Mouse (Mus musculus) frontal cortex, adult (tissue): Measurements from ENCODE around the gene Ltbp1.

Experiments
- ATAC-seq: cut with Nextera tagmentation; 2 replicates; pipeline ENCODE4 v1.9.2; 2017; ENCODE audit warnings: mild to moderate bottlenecking, moderate library complexity, mixed read lengths; ENCODE audit not compliant: low TSS enrichment

Ltbp1 gene

GRCm38 (mm10) chr17:75172685-75173205 lies 167.4 kb downstream of the Ltbp1 start:
- no peak for ATAC-seq

DNA sequence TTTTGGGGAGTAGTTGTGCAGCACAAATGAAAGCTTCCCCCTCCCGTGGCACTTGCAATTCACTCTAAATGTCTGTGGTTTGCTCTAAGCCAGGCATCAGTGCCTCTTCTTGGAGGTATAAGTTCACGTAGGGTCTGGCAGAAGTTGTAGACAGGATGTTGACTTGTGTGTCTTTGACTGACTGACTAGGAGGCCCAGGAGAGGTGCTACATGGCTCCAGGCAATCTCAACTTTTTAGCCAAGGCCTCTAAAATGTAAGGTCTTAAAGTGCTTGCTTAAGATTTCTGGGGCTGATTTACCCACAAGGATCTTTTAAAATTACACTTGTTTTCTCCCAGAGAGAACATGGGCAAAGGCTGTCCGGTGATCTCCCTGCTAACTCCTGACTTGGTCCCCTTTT lies 169.1 kb downstream of the Ltbp1 start:
- ATAC-seq: no peak

DNA sequence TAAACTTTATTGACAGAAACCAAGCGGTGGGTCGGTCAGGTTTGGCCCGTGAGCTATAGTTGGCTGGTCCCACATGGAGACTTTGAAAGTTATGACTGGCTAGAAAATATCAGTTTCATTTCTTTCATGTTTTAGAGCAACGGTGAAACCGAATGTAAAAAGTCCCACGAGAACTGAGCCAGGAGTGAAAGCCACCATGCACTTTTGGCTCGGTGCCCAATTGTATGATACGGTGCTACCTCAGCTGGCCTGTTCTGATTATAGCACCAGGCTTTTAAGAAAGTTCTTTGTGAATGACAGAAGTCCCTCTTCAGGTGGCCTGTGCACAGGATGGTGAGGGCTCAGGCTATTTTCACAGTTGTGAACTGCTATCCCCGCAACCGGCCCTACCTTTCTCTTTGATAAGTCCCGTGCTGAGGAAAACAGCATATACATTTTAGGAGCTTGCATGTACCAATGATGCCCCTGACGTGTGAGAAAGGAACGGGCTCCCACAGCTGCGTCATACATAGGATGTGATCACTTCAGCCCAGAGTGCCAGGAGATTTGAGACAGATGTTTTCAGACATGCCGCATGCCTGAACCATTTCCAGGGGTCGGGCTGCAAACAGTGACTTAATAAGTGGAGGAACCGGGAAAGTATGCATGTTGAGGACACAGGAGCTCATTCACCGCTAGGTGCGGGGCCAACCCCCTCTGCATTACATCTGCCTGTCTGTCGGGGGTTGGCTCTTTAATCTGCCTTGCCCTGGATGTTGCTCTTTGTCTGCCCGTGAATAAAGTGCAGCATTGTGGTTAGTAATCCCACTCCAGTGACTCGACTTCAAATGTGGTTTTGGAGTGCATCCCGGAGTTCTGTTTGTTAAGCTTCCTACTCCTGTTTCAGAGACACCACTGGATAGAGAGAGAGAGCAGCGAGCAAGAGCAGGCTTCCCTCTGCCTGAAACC lies 172.8 kb downstream of the Ltbp1 start:
- ATAC-seq: peak; percentile 77

- ATAC-seq: no peak
Measured at GRCm38 (mm10) chr17:75179001-75179400, 173.6 kb downstream of the Ltbp1 start.

GRCm38 (mm10) chr17:75180301-75180700 lies 174.9 kb downstream of the Ltbp1 start:
- ATAC-seq: no peak

DNA sequence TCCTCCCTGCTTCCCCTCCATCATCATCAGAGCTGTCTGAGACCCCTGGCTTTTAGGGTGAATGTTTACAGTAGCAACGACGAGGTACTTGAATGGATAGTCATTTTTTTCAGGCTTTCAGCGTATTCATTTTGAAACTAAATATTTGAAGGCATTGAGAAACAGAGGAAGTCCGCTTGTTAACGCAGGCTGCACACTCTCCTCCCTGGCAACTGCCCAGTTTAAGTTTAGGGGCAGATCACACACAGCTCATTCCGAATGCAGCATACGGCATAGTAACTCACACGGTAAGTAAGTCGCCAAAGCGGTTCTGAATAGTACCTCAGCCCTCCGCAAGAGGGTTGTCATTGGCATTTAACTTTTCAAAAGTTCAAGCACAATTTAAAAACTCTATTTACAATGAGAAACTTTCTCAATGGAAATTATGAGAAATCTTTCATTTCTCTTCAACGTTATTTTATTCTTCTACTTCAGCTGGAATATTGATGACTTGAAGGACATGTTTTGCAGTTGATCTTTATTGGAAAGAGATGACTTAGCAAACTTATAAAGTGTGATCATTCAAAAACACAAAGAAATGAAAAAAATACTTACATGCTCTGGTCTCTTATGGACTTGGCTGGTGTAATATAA lies 175.7 kb downstream of the Ltbp1 start:
- no peak for ATAC-seq

- ATAC-seq: no peak
Measured at GRCm38 (mm10) chr17:75182319-75183001, 177.1 kb downstream of the Ltbp1 start.

GRCm38 (mm10) chr17:75186732-75187509 lies 181.6 kb downstream of the Ltbp1 start:
- ATAC-seq: no peak

GRCm38 (mm10) chr17:75196952-75197351 lies 191.6 kb downstream of the Ltbp1 start:
- ATAC-seq: no peak

GRCm38 (mm10) chr17:75198767-75199166 lies 193.4 kb downstream of the Ltbp1 start:
- no peak for ATAC-seq

DNA sequence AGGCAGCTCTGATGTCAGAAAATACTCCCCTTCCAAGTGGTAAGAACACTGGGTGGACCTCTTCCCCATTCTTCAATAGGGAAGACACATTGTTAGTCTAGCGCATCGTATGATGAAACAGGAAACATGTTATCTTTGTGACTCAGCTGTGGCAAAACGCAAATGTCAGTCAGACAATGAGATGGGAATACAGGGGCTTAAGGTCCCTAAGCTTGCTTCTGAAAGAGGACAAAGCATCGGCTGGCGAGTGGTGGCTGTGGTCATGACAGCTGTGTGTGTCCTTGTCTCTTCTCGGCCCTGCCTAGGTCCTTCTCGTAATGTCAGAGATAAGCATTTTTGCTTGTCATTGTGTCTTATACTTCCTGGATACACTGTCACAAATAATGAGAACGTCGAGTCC lies 194.3 kb downstream of the Ltbp1 start:
- no peak for ATAC-seq

GRCm38 (mm10) chr17:75202314-75202713 lies 196.9 kb downstream of the Ltbp1 start:
- ATAC-seq: no peak

GRCm38 (mm10) chr17:75204065-75204464 lies 198.7 kb downstream of the Ltbp1 start:
- no peak for ATAC-seq

DNA sequence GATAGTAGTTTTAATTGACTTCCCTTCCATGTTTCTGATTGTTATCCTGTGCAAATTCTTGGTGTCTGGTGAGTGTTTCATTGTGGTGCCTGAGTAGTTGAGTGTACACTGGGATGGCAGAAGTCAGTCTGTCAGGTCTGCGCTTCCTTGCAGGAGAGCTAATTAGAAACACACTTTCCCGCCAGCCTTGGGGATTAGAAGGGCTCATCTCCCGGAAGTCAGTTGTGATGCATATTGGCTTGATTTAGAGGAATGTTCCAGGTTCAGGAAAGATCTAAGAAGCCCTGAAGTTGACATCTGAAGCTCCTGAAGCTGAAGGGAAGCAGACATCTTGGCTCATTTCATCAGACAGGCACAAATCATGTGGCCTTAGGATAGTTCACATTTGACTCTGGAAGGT lies 200.9 kb downstream of the Ltbp1 start:
- ATAC-seq: no peak

DNA sequence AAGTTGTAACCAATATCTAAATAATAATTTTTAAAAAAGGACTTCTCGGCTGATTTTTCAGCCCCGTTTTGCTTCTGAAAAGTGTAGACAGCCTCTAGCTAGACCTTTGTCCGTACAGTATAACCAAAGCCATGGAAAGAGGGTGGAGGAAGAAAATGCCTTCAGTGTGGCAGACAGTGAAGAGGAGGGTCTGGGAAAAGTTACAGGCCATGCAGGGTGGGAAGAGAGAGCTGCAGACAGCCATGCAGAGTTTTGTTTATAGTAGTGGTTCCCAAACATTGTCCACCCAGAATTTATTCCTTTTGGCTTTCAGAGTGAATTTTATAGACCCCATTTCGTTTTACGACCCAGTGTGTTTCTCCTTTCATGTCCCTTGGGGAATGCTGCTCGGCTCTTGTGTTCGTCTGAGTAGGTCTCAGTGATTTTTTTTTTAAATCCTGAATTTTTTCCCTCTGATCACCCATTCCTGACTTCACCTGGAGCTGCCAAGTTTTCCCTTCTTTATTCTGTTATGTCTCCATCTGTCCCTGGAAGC lies 202.9 kb downstream of the Ltbp1 start:
- no peak for ATAC-seq

GRCm38 (mm10) chr17:75210526-75210925 lies 205.2 kb downstream of the Ltbp1 start:
- ATAC-seq: no peak

DNA sequence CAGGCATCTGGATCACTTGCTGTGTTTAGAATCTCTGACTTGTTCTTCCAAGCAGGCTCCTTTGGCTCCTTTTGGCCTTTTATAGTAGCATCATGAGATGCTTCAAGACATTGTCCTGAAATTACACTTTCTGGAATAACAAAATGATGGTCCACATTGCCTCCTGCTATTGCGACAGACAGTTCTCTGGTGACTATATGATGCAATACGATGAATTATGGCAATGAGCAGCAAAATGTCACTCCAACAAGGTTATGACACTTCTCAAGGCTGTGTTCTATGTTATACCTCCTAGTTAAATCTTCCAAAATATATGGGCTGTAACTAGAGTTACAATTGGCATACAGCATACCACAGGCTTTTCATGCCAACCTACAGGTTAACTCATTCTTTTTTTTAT lies 211.0 kb downstream of the Ltbp1 start:
- no peak for ATAC-seq

DNA sequence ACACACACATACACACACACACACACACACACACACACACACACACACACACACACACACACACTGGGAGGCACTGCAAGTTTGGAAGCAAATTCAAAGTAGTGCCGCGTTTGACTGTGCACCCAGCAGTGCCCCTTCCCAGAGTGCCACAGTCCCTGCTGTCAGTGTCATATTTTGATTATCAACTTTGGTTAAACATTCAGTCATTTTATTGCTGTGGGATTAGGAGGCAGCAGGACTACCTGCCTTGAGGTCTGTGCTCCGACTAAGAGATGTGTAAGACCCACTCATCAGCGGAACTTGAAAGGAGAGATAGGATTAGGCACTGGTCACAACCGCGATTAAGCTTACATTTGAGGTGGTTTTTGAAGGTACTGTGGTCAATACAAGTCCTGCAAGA lies 213.3 kb downstream of the Ltbp1 start:
- no peak for ATAC-seq

GRCm38 (mm10) chr17:75228321-75228720 lies 223.0 kb downstream of the Ltbp1 start:
- ATAC-seq: no peak

GRCm38 (mm10) chr17:75233206-75233605 lies 227.8 kb downstream of the Ltbp1 start:
- no peak for ATAC-seq

- ATAC-seq: no peak
Measured at GRCm38 (mm10) chr17:75233923-75234322, 228.6 kb downstream of the Ltbp1 start.
